Mouse (Mus musculus) intestine, postnatal 0 days (tissue): Measurements from ENCODE around the gene En2. TPM values are rescaled to one million over a fixed set of nuclear protein-coding genes. Genes with fewer than 3 reads are reported as not detected.

Experiments
- ATAC-seq: fragments of 200-750 bp; cut with Nextera tagmentation; 2 replicates; pipeline ENCODE4 v1.8.0; 2017; ENCODE audit warnings: mild to moderate bottlenecking, moderate TSS enrichment, moderate library complexity
- H3K27ac ChIP-seq: fragments of 300-500 bp; sonication (generic); 2 replicates; pipeline ENCODE4 v1.5.1; 2014; ENCODE audit warnings: mild to moderate bottlenecking, low read depth, low read length, moderate library complexity
- H3K27me3 ChIP-seq: fragments of 300-500 bp; sonication (generic); replicated peaks from 2 replicates; pipeline ENCODE4 v1.6.1; 2014; ENCODE audit warnings: low read length, mixed read lengths; ENCODE audit not compliant: control insufficient read depth, insufficient read depth
- H3K36me3 ChIP-seq: fragments of 300-500 bp; sonication (generic); 2 replicates; pipeline ENCODE4 v1.6.1; 2014; ENCODE audit warnings: mild to moderate bottlenecking, moderate library complexity; ENCODE audit not compliant: control insufficient read depth, insufficient read depth
- H3K4me1 ChIP-seq: fragments of 300-500 bp; sonication (generic); replicated peaks from 2 replicates; pipeline ENCODE4 v1.6.1; 2014; ENCODE audit warnings: antibody characterized with exemption, low read length, mixed read lengths; ENCODE audit not compliant: control insufficient read depth, insufficient read depth
- H3K4me2 ChIP-seq: fragments of 300-500 bp; sonication (generic); replicated peaks from 2 replicates; pipeline ENCODE4 v1.6.1; 2014; ENCODE audit warnings: low read depth, mild to moderate bottlenecking, moderate library complexity
- H3K4me3 ChIP-seq: fragments of 300-500 bp; sonication (generic); 2 replicates; pipeline ENCODE4 v1.5.1; 2014; ENCODE audit warnings: low read depth, low read length
- H3K9ac ChIP-seq: fragments of 300-500 bp; sonication (generic); 2 replicates; pipeline ENCODE4 v1.6.1; 2014; ENCODE audit warnings: mild to moderate bottlenecking, low read depth, low read length
- H3K9me3 ChIP-seq: fragments of 300-500 bp; sonication (generic); 2 replicates; pipeline ENCODE4 v1.6.1; 2016; ENCODE audit warnings: mixed run types; ENCODE audit not compliant: control insufficient read depth
- CTCF ChIP-seq: sonication (generic); IDR thresholded peaks from 2 replicates; pipeline ENCODE4 v1.5.1; 2016; ENCODE audit warnings: low read depth, mild to moderate bottlenecking, control low read depth, antibody characterized with exemption, moderate library complexity
- WGBS: fragments of 180-500 bp; shearing (Covaris S2); extraction: QIAGEN DNeasy Blood & Tissue Kit; methylation state at CpG from one replicate; pipeline ENCODE4 v1.1.7; 2014; 5-methylcytosine and 5-hydroxymethylcytosine counted together
- polyA plus RNA-seq: library from polyadenylated mRNA; unstranded; fragments of >200 nt; fragmentation: Nextera tagmentation; extraction: Ambion mirVana; gene quantifications from 2 replicates; pipeline ENCODE4 v1.2.1, GENCODE M21; 2015

En2 gene
- polyA plus RNA-seq, 1 experiment from 2014 or later, result not detected

DNA sequence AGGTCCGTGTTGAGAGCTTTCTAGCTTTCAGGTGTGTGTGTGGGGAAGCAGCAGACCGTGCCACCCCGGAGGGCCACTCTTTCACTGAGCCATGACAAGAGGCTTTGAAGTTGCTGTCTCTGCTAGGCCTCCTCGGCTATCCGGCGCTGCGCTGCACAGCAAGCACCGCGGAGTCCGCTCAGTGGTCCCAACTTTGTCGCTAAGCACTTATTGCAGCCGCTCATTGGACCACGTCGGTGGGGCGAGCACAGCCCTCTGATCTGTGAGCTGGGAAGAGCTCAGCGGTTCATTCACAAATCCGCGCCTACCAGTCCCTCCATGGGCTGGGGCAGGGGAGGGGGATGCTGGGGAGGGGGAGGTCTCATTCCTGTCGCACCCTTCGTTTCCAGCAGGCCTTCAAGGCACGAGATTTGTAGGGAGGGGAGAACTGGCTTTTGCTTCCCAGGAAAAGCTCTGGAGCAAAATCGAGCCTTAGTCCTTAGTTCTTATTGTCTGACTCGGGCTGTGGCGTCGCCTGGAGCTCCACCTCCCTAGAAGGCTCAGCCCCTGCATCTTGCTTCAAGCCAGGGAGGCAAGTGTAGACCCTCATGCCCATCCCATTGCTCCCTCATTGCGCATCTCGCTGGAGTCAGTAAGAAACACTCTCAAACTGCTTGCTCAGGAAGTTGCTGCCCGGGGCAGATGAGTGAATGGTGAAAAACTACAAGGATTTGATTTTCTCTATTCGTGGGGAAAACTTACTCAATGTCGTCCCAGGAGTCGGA, 7.0 kb upstream of the En2 start:
- under 1% methylated on average over 31 of the region's 31 CpGs for WGBS
- no peaks in the 10 kb centered on the region for H3K9me3 ChIP-seq
- H3K27ac ChIP-seq, result no peak overlapping the region
- 0 out of 2 replicates have a peak overlapping the region, but pooled peaks have one; percentile 2 for H3K4me3 ChIP-seq
- no peak for ATAC-seq
- H3K9ac ChIP-seq, result no peak overlapping the region
- H3K4me2 ChIP-seq, result no peak overlapping the region
- peaks cover 79% of the 10 kb centered on the region for H3K27me3 ChIP-seq
- H3K4me1 ChIP-seq, result no peaks in the 10 kb centered on the region
- no peak for TF ChIP-seq CTCF
- no peaks in the 10 kb centered on the region for H3K36me3 ChIP-seq

DNA sequence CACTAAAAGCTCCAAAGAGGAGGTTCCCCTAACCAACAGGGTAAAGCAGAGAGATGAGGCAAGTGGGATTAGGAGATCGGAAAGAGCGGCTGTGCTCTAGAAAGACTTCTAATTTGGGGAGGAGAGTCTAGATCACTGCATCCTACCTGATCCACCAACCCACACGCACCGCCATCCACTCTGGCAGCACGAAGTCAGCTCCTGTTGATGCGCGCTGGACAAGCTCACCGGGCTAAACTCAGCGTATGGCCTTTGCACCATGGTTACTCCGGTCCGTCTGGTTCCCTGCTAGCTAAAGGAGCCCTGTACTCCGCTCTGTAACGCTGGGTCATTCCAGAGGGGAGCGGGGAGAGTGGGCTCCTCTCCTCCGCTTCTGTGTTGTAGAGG, 6.4 kb upstream of the En2 start:
- Histone ChIP-seq H3K9me3 (no peaks in the 10 kb centered on the region), H3K36me3 (no peaks in the 10 kb centered on the region), H3K27me3 (peaks cover 82% of the 10 kb centered on the region), H3K4me3 (no peak overlapping the region), H3K4me2 (no peak overlapping the region), H3K4me1 (no peaks in the 10 kb centered on the region), H3K9ac (no peak overlapping the region), H3K27ac (no peak overlapping the region)
- under 1% methylated on average over 15 of the region's 15 CpGs for WGBS
- no peak for TF ChIP-seq CTCF
- no peak for ATAC-seq

- H3K9me3 ChIP-seq, result no peaks in the 10 kb centered on the region
- peaks cover 85% of the 10 kb centered on the region for H3K27me3 ChIP-seq
- ATAC-seq, result no peak
- H3K9ac ChIP-seq, result no peak overlapping the region
- no peak overlapping the region for H3K27ac ChIP-seq
- no peaks in the 10 kb centered on the region for H3K4me1 ChIP-seq
- H3K4me2 ChIP-seq, result no peak overlapping the region
- H3K36me3 ChIP-seq, result no peaks in the 10 kb centered on the region
- no peak overlapping the region for H3K4me3 ChIP-seq
- WGBS, result 4% methylated on average over 8 of the region's 8 CpGs
- no peak for TF ChIP-seq CTCF
Measured at GRCm38 (mm10) chr5:28159891-28160470, 5.5 kb upstream of the En2 start.

DNA sequence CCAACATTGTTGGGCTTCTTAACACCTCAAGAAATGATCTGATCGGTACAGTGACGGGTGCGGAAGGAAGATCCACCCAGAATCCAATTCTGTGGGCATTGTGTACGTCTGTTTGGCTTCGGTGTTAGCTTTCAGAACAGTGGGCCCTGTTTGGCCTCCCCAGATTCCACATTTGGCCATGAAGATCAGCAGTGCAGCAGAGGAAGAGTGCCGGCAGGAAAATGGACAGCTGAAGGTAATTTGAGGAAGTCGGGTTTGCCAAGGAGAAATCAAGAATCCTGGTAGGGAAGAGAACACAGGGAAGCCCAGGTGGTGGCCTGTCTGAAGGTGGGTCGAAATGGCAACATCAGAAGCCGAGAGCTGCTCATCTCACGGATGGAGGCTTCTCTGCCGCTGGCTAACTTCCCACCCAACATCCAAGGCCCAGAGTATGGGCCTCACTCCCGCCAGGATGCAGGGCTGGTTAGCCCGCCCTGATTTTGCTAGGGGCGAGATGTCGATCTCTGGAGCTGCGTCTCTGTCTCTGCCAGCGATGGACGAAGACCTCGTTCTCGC, 4.0 kb upstream of the En2 start:
- ATAC-seq, result no peak
- H3K27me3 ChIP-seq, result peaks cover 94% of the 10 kb centered on the region
- H3K4me2 ChIP-seq, result 0 out of 2 replicates have a peak overlapping the region, but pooled peaks have one; percentile 9
- no peaks in the 10 kb centered on the region for H3K36me3 ChIP-seq
- peak overlapping the region; percentile 16 for H3K4me3 ChIP-seq
- WGBS, result 2% methylated on average over 20 of the region's 20 CpGs
- no peak for TF ChIP-seq CTCF
- no peak overlapping the region for H3K27ac ChIP-seq
- H3K9me3 ChIP-seq, result no peaks in the 10 kb centered on the region
- no peak overlapping the region for H3K9ac ChIP-seq
- no peaks in the 10 kb centered on the region; the same call in 1 of the 2 replicates for H3K4me1 ChIP-seq

DNA sequence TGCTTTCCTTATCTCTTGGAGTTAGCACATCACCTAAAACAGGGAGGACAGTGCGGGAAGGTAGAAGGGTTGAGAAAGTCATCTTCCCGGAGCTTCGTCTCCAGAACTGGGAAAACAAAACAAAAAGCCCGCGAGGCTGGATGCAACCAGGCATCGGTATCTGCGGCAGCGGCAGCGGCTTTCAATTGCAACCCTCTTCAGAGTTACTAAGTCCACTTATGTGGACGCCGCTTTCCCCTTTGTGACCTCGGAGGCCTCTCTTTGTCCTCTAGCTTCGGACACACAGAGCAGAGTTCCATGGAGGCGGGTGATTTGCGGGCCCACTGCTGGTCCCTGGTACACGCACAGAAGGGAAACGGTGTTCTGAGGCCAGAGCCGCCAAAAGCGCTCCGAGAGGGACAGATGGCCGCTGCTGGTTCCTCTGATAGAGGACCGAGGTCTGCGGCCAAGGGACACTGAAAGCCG, 3.5 kb upstream of the En2 start:
- no peak overlapping the region for H3K27ac ChIP-seq
- H3K9me3 ChIP-seq, result no peaks in the 10 kb centered on the region
- H3K9ac ChIP-seq, result no peak overlapping the region
- under 1% methylated on average over 24 of the region's 24 CpGs for WGBS
- no peaks in the 10 kb centered on the region for H3K36me3 ChIP-seq
- peaks cover 94% of the 10 kb centered on the region for H3K27me3 ChIP-seq
- ATAC-seq, result no peak
- H3K4me1 ChIP-seq, result no peaks in the 10 kb centered on the region; the same call in 1 of the 2 replicates
- no peak for TF ChIP-seq CTCF
- H3K4me3 ChIP-seq, result peak overlapping the region; percentile 16
- 0 out of 2 replicates have a peak overlapping the region, but pooled peaks have one; percentile 9 for H3K4me2 ChIP-seq

GRCm38 (mm10) chr5:28163926-28164325, 1.6 kb upstream of the En2 start:
- H3K27ac ChIP-seq, result no peak overlapping the region
- no peak overlapping the region for H3K9ac ChIP-seq
- peaks cover 94% of the 10 kb centered on the region for H3K27me3 ChIP-seq
- ATAC-seq, result no peak
- H3K4me1 ChIP-seq, result no peaks in the 10 kb centered on the region; the same call in 1 of the 2 replicates
- H3K4me3 ChIP-seq, result no peak overlapping the region
- no peak for TF ChIP-seq CTCF
- H3K9me3 ChIP-seq, result no peaks in the 10 kb centered on the region
- no peak overlapping the region for H3K4me2 ChIP-seq
- H3K36me3 ChIP-seq, result no peaks in the 10 kb centered on the region
- 0% methylated on average over 1 of the region's 1 CpGs for WGBS
